ENCODE assay signal across 23 mouse cellular contexts in the genomic region with DNA sequence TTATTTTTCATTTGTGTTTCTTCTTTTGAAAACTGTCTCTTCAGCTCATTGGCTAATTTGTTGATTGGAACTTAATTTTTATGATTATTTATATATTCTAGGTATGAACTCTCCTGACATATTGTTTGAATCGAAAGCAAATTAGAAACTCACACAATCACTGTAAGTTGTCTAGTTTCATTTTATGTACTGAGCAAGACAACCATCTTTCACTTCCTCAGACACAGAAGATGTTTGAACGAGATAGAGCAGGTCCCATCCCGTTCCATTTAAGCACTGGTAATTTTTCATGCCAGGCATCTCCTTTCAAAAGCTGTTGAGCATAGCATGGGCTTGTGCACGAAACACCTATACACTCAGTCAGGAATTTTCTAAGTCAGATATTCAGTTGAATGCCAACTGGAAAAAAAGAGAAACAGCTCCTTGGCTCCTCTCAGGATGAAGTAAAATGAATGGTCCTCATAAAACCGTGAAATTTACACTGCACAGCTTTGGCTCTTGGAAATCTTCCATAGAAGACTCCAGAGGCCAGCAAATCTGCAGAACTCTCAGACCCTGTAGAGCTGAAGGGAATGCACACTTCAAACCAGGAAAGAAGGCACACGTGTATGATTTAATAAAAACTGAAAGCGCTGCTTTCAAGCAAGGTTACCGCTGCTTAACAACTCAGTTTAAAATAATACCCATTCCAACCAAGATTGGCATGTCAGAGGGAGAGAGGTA. TPM values are rescaled to one million over a fixed set of nuclear protein-coding genes. Genes with fewer than 3 reads are reported as not detected.
A peak's percentile ranks its signal among the peaks of the same experiment; 100 is the strongest.
DNase-seq lines count a peak whose midpoint lies in the region; ATAC-seq and TF ChIP-seq lines count a peak whose summit lies in the region.
"Had no signal": no experiment of that assay in that cellular context is flagged by ENCODE, and none has a peak within 500 bp of the region (broad histone marks: within the 10 kb centered on the region; RNA-seq: fewer than 3 reads in every experiment).

No protein-coding gene starts in this region.

- H3K4me2 ChIP-seq in kidney, postnatal 0 days (ENCODE audit: low read length) = no peak overlapping the region
- peak overlapping the region; percentile 77 for H3K4me2 ChIP-seq in CH12.LX (ENCODE audit: insufficient read depth, low read depth, poor library complexity, severe bottlenecking)
- H3K4me2 ChIP-seq in midbrain, embryonic 13.5 days (replicated peaks) = no peak overlapping the region
- H3K4me2 ChIP-seq: embryonic facial prominence, embryonic 13.5 days; heart, embryonic 15.5 days; liver, embryonic 12.5 days; stomach, embryonic 15.5 days had no signal

- H3K27ac ChIP-seq in kidney, postnatal 0 days = no peak overlapping the region
- H3K27ac ChIP-seq in kidney, adult 2 months (ENCODE audit: insufficient read depth, low read depth, low read length) = no peak overlapping the region
- H3K27ac ChIP-seq in CH12.LX (ENCODE audit: insufficient read depth, low read depth) = no peak overlapping the region
- no peak overlapping the region for H3K27ac ChIP-seq in midbrain, embryonic 13.5 days
- H3K27ac ChIP-seq: gastrocnemius, adult 2 months; heart, embryonic 15.5 days; liver, embryonic 12.5 days had no signal

- no peak for ATAC-seq in kidney, postnatal 0 days (replicated peaks; ENCODE audit: low FRiP score, low read depth)
- ATAC-seq in inflammation-experienced regulatory T-cells, adult 6 months = peak; percentile 28
- no peak for ATAC-seq in midbrain, embryonic 13.5 days
- ATAC-seq: forebrain, embryonic 14.5 days; hindbrain, embryonic 16.5 days; liver, embryonic 12.5 days; midbrain, embryonic 16.5 days; Patski had no signal

- peak; percentile 85 for TF ChIP-seq EP300 in CH12.LX (IDR thresholded peaks at IDR 0.05; ENCODE audit: low read length)

- no peak for TF ChIP-seq RAD21 in CH12.LX (IDR thresholded peaks at IDR 0.05; ENCODE audit: low read depth, low read length)

- no peaks in the 10 kb centered on the region for H3K36me3 ChIP-seq in kidney, postnatal 0 days (ENCODE audit: insufficient read depth, low read length)
- no peaks in the 10 kb centered on the region for H3K36me3 ChIP-seq in kidney, adult 2 months (ENCODE audit: control insufficient read depth, insufficient read depth, low read length)
- H3K36me3 ChIP-seq in CH12.LX (replicated peaks in 1 of 2; ENCODE audit: control insufficient read depth in 1 of 2, insufficient read depth in 1 of 2, low read length in 1 of 2) = no peaks in the 10 kb centered on the region
- no peaks in the 10 kb centered on the region for H3K36me3 ChIP-seq in midbrain, embryonic 13.5 days
- H3K36me3 ChIP-seq: embryonic facial prominence, embryonic 13.5 days; heart, embryonic 15.5 days; liver, embryonic 12.5 days; stomach, embryonic 15.5 days had no signal

- H3K27me3 ChIP-seq in kidney, postnatal 0 days (ENCODE audit: insufficient read depth, low read length) = no peaks in the 10 kb centered on the region
- H3K27me3 ChIP-seq in kidney, adult 2 months (replicated peaks; ENCODE audit: control insufficient read depth, insufficient read depth, low read length) = no peaks in the 10 kb centered on the region
- no peaks in the 10 kb centered on the region for H3K27me3 ChIP-seq in CH12.LX (replicated peaks)
- H3K27me3 ChIP-seq in midbrain, embryonic 13.5 days = no peaks in the 10 kb centered on the region
- H3K27me3 ChIP-seq: embryonic facial prominence, embryonic 13.5 days; heart, embryonic 15.5 days; liver, embryonic 12.5 days; stomach, embryonic 15.5 days had no signal

- dilution Hi-C loops in CH12.LX (cut with MboI; ENCODE audit: extremely low pct_ligation_motif_present, extremely low pct_unique_long_range_greater_than_20kb, low sequenced_read_pairs) = no loop called here

- peak; percentile 42 for DNase-seq in kidney, postnatal 0 days (ENCODE audit: low spot score)
- no peak for DNase-seq in kidney, adult 2 months
- peak; percentile 18 for DNase-seq in CH12.LX (ENCODE audit: extremely low read depth)
- DNase-seq in Muller cell, postnatal 12 days (ENCODE audit: inconsistent ontology term) = no peak
- DNase-seq in left cerebral cortex, adult 18-20 months (ENCODE audit: low spot score in 2 of 2) = no peak
- DNase-seq: adrenal gland, postnatal 36 days; gastrocnemius, adult 2 months; heart, postnatal 36 days; kidney, adult 11 months; layer of hippocampus, adult 9-11 months; left cerebral cortex, postnatal 4 days; lung, adult 2 months; thymus, postnatal 25 days had no signal

- no peaks in the 10 kb centered on the region for H3K79me2 ChIP-seq in CH12.LX (replicated peaks; ENCODE audit: control insufficient read depth, extremely low read depth, insufficient read depth, poor library complexity, severe bottlenecking)

- H3K4me1 ChIP-seq in kidney, postnatal 0 days (replicated peaks; ENCODE audit: insufficient read depth, low read length) = no peaks in the 10 kb centered on the region
- no peaks in the 10 kb centered on the region for H3K4me1 ChIP-seq in kidney, adult 2 months (ENCODE audit: control insufficient read depth, insufficient read depth, low read length)
- peaks cover 12 to 25% of the 10 kb centered on the region in 2 experiments; a peak in 3 of 4 replicates for H3K4me1 ChIP-seq in CH12.LX (ENCODE audit: control insufficient read depth in 1 of 2, insufficient read depth in 2 of 2)
- H3K4me1 ChIP-seq in midbrain, embryonic 13.5 days (replicated peaks) = no peaks in the 10 kb centered on the region
- H3K4me1 ChIP-seq: embryonic facial prominence, embryonic 13.5 days; heart, embryonic 15.5 days; liver, embryonic 12.5 days; stomach, embryonic 15.5 days had no signal

- H3K9me3 ChIP-seq in kidney, postnatal 0 days (replicated peaks; ENCODE audit: low read length) = no peaks in the 10 kb centered on the region
- no peaks in the 10 kb centered on the region for H3K9me3 ChIP-seq in CH12.LX (replicated peaks; ENCODE audit: low read length)
- H3K9me3 ChIP-seq in midbrain, embryonic 13.5 days = no peaks in the 10 kb centered on the region
- H3K9me3 ChIP-seq: embryonic facial prominence, embryonic 13.5 days; heart, embryonic 15.5 days; liver, embryonic 12.5 days; stomach, embryonic 15.5 days had no signal

- in situ Hi-C loops in CH12.LX (cut with MboI; ENCODE audit: low pct_ligation_motif_present, low pct_unique_long_range_greater_than_20kb, low sequenced_read_pairs) = no loop called here

- H3K9ac ChIP-seq in kidney, postnatal 0 days (ENCODE audit: low read depth, low read length) = no peak overlapping the region
- peak overlapping the region; percentile 45; the same call in 1 of the 2 replicates for H3K9ac ChIP-seq in CH12.LX (ENCODE audit: insufficient read depth, low read depth)
- no peak overlapping the region for H3K9ac ChIP-seq in midbrain, embryonic 13.5 days (replicated peaks)
- H3K9ac ChIP-seq: embryonic facial prominence, embryonic 13.5 days; heart, embryonic 15.5 days; liver, embryonic 12.5 days; stomach, embryonic 15.5 days had no signal

- no peak for TF ChIP-seq POLR2A in kidney, adult 2 months (IDR thresholded peaks at IDR 0.05; ENCODE audit: low read depth, low read length)
- TF ChIP-seq POLR2A in CH12.LX (IDR thresholded peaks at IDR 0.05; ENCODE audit: low read depth, low read length) = no peak

- no peak overlapping the region for H3K4me3 ChIP-seq in kidney, postnatal 0 days (replicated peaks; ENCODE audit: low read depth, low read length)
- no peak overlapping the region for H3K4me3 ChIP-seq in kidney, adult 2 months (ENCODE audit: insufficient read depth, low read depth, low read length)
- H3K4me3 ChIP-seq in CH12.LX (replicated peaks in 1 of 3; ENCODE audit: low read depth in 2 of 3, low read length in 2 of 3, poor library complexity in 1 of 3) = no peak overlapping the region
- no peak overlapping the region for H3K4me3 ChIP-seq in midbrain, embryonic 13.5 days (replicated peaks)
- H3K4me3 ChIP-seq: embryonic facial prominence, embryonic 13.5 days; gastrocnemius, adult 2 months; heart, embryonic 15.5 days; liver, embryonic 12.5 days; stomach, embryonic 15.5 days had no signal

- 60% methylated on average over 8 of the region's 8 CpGs for WGBS in kidney, postnatal 0 days
- 75% methylated on average over 8 of the region's 8 CpGs for WGBS in kidney, adult 2 months
- WGBS in midbrain, embryonic 13.5 days = 88% methylated on average over 8 of the region's 8 CpGs

- no peak for TF ChIP-seq CTCF in kidney, postnatal 0 days (IDR thresholded peaks at IDR 0.05; ENCODE audit: low read depth)
- no peak for TF ChIP-seq CTCF in kidney, adult 2 months (conservative IDR thresholded peaks at IDR 0.05; ENCODE audit: insufficient read depth, insufficient read length, low read depth, low read length)
- no peak for TF ChIP-seq CTCF in CH12.LX (conservative IDR thresholded peaks at IDR 0.05 in 1 of 2, IDR thresholded peaks at IDR 0.05 in 1 of 2; ENCODE audit: low read depth in 2 of 2, low read length in 2 of 2)

TF ChIP-seq in CH12.LX, 34 proteins besides CTCF, POLR2A, EP300 and RAD21 (continues in another document):
- no peak for TF ChIP-seq HCFC1 (IDR thresholded peaks at IDR 0.05; ENCODE audit: low read depth, low read length)
- TF ChIP-seq E2F4 (IDR thresholded peaks at IDR 0.05; ENCODE audit: insufficient replicate concordance, low read depth, low read length) = no peak
- no peak for TF ChIP-seq GABPA (IDR thresholded peaks at IDR 0.05; ENCODE audit: insufficient replicate concordance, low read depth, low read length)
- no peak for TF ChIP-seq USF1 (IDR thresholded peaks at IDR 0.05; ENCODE audit: low read depth, low read length)
- TF ChIP-seq ELF1 (IDR thresholded peaks at IDR 0.05; ENCODE audit: low read depth, low read length) = no peak
- TF ChIP-seq BHLHE40 (IDR thresholded peaks at IDR 0.05; ENCODE audit: low read depth, low read length) = peak; percentile 40; the same call in 1 of the 2 replicates
- TF ChIP-seq NELFE (IDR thresholded peaks at IDR 0.05; ENCODE audit: low read depth, low read length) = no peak
- no peak for TF ChIP-seq TBP (conservative IDR thresholded peaks at IDR 0.05; ENCODE audit: low read depth, low read length)
- TF ChIP-seq POLR2AphosphoS2 (IDR thresholded peaks at IDR 0.05; ENCODE audit: low read depth, low read length) = no peak
- peak; percentile 44; the same call in 1 of the 2 replicates for TF ChIP-seq SIN3A (IDR thresholded peaks at IDR 0.05; ENCODE audit: low read length)
- TF ChIP-seq MYC (IDR thresholded peaks at IDR 0.05; ENCODE audit: low read depth, low read length) = no peak
- TF ChIP-seq PAX5 (IDR thresholded peaks at IDR 0.05; ENCODE audit: low read length) = no peak
- no peak for TF ChIP-seq CHD1 (IDR thresholded peaks at IDR 0.05; ENCODE audit: low read depth, low read length)

RNA-seq across cellular contexts. Expression of a gene that starts 8.1 kb away (rescaled TPM):
- polyA plus RNA-seq in kidney, postnatal 0 days (2015; fragmentation: Nextera tagmentation; extraction: Ambion mirVana) = 62.6 and 68.6 TPM in 2 replicates
- polyA plus RNA-seq in kidney, adult 2 months (2012; rRNA removed) = 54.3 and 56.1 TPM in 2 replicates
- 39.4 and 42.6 TPM in 2 replicates for total RNA-seq in CH12.LX (2012; rRNA removed)
- 113 and 115 TPM in 2 replicates for total RNA-seq in CH12.LX (2014; rRNA removed)
- 71.7 and 93.4 TPM in 2 replicates for polyA plus RNA-seq in CH12.LX (2012; ENCODE audit: insufficient read length, low read depth)
- polyA plus RNA-seq in inflammation-experienced regulatory T-cells, adult 6 months (2017; shearing (Covaris generic)) = 100 to 1,000 TPM; 193 to 316 (median 202) TPM
- polyA plus RNA-seq in midbrain, embryonic 13.5 days (2015; fragmentation: Nextera tagmentation; extraction: Ambion mirVana) = 39.1 and 39.4 TPM in 2 replicates
- 1 to 10 TPM; 7.7 to 9.3 TPM for total RNA-seq in left cerebral cortex, adult 18-20 months (2021)

Comparison
In these comparisons a context has a peak if more than half of its experiments do, and no peak if none do; other contexts are left out.
1. DNase-seq: peak in kidney, postnatal 0 days (single experiment) and CH12.LX (single experiment); none in kidney, adult 2 months (single experiment), Muller cell, postnatal 12 days (single experiment) and left cerebral cortex, adult 18-20 months (0 of 2).